Mouse (Mus musculus): ENCODE results near the gene Olfr90.

- no peak for TF ChIP-seq POLR2A (IDR thresholded peaks at IDR 0.05; ENCODE audit: control insufficient read depth, extremely low read depth, insufficient read depth, low read length, poor library complexity)
- TF ChIP-seq CTCF (IDR thresholded peaks at IDR 0.05; ENCODE audit: borderline replicate concordance, control insufficient read depth, extremely low read depth, insufficient read depth, low read length, poor library complexity), result no peak
These were observed 25.2 kb downstream of the Olfr90 start for GRCm38 (mm10) chr17:37063063-37063462.
